Mouse (Mus musculus): ENCODE measurements at regions not wholly inside any gene's neighbourhood (a gene's known extent, or its start where the extent isn't known, plus 50 kb on each side); places are given as distances from the start of the nearest gene placed in this dataset.

- in situ Hi-C loops (cut with MboI, MseI): no loop called here
Observed at GRCm38 (mm10) chr3:131698070-131698750, 133.6 kb downstream of the Papss1 start.

- in situ Hi-C loops (cut with MboI, MseI): no loop called here
Observed at GRCm38 (mm10) chr3:131703134-131703533, 138.6 kb downstream of the Papss1 start.

DNA sequence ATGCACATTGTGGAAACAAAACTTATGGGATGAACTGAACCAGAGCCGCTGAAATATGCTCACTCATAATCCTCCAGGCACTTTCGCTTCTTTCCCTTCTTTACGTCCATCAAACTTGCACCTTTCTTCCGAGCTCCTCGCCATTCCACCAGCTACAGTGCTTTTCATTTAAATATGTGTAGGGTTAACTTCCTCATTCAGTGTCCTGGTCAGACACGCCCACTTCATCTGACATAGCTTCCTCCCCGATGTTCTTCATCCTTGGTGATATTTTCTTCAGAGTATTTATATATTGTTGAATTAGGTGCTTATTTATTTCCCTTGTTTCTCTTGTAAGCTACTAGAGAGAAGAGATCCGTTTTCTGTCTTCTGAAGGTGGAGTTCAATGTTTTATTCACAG, 149.0 kb downstream of the Papss1 start:
- in situ Hi-C loops (cut with MboI, MseI): no loop called here

DNA sequence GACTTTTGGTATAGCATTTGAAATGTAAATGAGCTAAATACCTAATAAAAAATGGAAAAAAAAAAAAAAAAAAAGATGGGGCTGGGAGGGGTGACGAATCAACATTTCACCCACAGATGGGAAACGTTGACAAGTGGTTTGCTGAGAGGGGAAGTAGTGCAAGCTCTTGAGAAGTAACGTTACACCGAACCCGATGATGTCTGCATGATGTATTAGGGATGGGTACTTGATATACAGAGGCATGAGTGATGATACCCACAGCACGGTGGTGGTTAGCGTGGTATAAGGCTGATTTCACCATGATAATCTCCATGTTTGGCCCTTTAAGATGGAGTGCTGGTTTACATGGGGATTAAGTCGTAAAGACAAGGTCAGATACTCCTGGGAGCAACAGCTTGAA, 154.2 kb downstream of the Papss1 start:
- in situ Hi-C loops (cut with MboI, MseI): no loop called here

DNA sequence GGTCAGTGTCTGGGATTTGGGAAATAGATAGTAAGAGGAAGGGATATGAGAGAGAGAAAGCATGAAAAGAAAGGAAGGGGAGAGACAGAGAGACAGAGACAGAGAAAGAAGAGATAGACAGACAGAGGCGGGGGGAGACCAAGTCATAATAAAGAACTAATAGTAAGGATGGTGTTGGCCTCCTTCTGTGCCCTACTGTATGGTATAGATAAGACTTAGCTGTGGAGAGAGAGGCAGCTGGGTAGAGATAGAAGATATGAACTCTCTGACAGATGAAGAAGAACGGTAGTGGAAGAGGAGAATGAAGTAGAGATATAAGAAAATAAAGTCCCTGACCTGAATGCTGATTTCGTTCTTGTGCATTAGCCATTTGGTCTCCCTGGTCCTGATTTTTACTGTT, 164.1 kb downstream of the Papss1 start:
- in situ Hi-C loops (cut with MboI, MseI): no loop called here

DNA sequence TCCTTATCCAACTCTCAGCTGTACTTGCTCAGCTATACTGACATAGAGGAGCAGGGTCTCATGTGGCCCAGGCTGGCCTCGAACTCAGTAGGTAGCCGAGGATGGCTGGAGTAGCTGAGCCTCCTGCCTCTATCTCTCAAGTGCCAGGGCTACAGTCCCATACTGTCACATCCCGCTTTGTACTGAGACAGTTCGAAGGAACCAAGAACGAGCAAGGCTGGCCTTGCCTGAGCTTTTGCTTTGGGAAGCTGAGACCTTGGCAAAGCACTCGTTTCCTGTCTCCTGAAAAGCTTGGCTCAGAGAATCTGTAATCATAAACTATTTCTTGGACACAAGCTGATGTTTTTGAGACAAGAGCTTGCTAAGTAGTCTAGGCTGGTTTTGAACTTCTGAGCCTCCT, 169.7 kb downstream of the Papss1 start:
- in situ Hi-C loops (cut with MboI, MseI): no loop called here

DNA sequence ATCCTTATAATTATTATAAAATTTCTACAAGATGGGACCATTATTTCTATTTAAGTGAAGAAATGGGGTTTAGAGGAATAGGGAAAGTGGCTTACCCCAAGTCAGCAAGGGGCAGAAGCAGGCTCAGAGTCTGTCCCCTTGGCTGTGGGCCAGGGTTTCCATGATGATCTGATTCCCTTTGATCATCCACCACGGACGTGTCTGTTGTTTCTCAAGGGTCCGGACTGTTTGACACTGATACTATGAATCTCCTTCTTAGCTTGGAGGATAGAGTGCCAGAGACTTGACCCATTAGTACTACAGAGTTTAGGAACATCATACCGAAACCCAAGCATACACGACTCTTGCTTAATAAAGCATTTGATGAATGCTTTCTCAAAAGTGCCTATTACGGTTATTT, 172.9 kb downstream of the Papss1 start:
- in situ Hi-C loops (cut with MboI, MseI): no loop called here

DNA sequence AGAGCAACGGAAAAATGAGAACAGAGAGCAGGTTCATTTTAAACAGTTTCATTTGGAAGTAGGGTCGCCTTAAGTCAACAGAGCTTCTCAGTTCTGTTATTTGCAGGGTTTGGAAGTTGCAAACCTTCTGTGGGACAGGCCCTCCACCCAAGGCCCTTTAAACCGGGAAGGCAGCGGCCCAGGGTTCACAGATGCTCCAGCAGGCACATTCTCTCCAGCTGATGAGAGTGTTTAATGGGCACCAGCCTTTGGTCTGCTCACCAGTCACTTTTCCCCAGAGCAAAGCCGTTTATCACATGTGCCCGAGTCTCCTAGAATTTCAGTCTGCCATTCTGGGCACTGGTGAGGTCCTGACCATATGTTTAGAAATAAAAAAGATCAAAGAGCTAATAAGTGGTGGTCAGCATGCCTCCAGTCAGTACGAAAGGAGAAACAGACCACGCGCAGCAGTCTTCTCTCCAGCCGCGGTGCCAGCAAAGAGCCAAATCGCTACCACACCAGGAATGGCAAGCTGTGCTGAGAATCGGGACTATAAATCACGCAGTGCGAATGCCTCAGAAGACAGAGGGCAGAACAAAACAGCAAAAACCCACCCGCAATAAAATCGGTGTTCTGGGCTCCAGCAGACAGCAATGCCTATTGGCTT, 173.5 kb downstream of the Papss1 start:
- in situ Hi-C loops (cut with MboI, MseI): no loop called here

DNA sequence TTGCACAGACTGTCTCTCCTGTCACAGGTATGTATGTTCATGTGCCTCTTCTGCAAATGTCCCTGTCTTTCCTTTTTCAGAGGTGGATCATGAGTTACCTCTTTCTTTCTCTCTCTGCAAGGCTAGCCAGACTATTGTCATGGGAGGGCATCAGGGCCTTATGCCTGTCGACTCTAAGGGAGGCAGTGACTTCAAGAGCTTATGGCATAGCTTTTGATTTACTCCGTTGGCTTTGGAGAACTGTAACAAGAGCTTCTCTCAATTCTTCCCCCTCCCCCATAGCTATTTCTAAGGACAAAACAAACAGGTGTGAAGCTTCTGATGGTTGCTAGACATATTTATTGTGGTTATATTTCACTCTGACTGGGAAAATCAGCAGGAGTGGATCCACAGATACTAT, 191.0 kb downstream of the Papss1 start:
- in situ Hi-C loops (cut with MboI, MseI): no loop called here

DNA sequence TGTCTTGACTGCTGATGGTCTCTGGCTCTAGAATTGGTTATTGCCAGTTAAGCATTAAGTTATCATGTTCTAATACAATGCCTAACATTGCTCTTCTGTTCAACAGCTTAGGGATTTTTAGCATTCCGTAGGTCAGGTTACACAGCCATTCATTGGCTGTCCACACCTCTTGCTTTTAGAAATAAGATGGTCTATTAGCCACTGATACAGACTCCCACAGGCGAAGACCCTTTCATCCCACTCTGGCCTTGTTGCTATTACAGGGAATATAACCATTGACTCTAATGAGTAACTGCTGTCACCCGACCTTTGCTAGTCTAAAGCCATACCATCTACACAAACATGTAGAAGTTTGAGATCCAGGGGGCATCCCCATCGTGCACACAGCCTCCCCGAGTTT, 191.6 kb downstream of the Papss1 start:
- in situ Hi-C loops (cut with MboI, MseI): no loop called here

DNA sequence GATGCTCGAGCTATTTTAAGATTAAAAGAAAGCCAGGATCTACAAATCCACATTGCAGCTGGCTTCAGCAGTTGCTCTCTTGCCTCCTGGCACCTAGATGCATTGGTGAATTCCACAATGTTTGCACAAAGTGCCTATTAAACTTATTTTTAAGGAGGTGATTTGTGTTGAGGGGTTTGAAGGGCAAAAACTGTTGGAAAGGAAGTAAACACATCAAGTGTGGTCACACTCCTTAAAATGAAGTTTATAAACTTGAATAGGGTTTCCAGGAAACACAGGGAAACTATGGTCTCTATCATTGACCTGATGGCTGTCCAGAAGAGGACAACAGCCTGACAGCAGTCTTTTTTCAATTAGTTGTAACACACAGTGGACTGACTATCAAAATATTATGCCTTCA, 205.4 kb downstream of the Papss1 start:
- in situ Hi-C loops (cut with MboI, MseI): no loop called here

DNA sequence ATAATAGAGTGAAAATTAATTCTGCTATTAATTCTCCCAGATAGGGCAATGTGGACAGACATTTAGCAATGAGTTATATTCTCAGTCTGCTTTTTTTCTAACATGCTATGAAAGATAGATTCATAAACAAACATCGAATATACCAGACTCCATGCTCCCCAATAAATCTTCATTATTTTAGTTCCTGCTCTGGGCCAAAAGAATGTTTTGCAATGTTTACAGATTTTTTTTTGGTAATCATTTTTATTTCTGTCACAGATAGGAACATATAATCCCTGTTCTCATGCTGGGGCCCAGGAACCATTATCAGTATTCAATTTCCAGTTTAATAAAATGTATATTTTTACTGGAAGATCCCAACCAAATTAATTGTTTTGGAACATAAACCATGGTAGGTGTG, 205.9 kb downstream of the Papss1 start:
- in situ Hi-C loops (cut with MboI, MseI): no loop called here

GRCm38 (mm10) chr3:131771863-131772546, 207.4 kb downstream of the Papss1 start:
- in situ Hi-C loops (cut with MboI, MseI): no loop called here

DNA sequence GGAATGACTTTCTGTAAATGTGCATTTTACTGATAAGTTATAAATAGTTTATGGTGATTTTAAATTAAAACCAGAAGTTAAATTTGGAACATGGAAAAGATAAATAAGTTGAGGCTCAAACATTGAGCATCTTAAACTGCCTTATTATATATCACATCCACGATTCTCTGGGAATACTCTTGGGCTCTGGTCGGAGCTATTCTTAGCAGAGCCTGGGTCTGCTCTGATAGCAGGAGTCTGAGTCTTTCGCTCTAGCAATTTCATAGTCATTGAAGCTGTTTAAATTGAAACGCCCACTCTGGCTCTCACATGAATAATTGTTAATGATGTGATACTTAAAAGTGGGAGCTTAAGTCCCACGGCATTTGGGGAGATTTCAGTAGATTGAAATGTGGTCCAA, 208.0 kb downstream of the Papss1 start:
- in situ Hi-C loops (cut with MboI, MseI): no loop called here

- in situ Hi-C loops (cut with MboI, MseI): loop anchor here in 1 of 2 experiments (25.0 kb wide), 1 partner anchor 413 kb away; no protein-coding TSS in a partner anchor
Observed at GRCm38 (mm10) chr3:131775431-131775830, 210.9 kb downstream of the Papss1 start.

DNA sequence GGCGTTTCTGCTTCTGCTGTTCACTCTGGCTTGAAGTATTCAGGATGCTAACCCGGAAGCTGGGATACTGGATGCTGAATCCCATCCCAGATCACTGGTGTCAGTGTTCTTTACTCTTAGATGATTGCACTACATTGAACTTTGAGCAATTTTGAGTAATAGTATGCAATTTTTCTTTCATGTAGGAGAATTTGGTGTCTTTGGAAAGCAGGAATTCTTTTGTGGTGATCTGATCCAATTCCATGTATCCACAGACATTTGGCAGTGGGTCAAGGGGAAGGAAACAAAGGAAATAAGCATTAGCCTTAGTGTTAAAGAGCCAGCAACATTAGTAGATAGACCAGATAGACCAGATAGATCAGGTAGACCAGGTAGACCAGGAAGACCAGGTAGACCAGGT, 212.1 kb downstream of the Papss1 start:
- in situ Hi-C loops (cut with MboI, MseI): loop anchor here in 1 of 2 experiments (25.0 kb wide), 1 partner anchor 414 kb away; no protein-coding TSS in a partner anchor

DNA sequence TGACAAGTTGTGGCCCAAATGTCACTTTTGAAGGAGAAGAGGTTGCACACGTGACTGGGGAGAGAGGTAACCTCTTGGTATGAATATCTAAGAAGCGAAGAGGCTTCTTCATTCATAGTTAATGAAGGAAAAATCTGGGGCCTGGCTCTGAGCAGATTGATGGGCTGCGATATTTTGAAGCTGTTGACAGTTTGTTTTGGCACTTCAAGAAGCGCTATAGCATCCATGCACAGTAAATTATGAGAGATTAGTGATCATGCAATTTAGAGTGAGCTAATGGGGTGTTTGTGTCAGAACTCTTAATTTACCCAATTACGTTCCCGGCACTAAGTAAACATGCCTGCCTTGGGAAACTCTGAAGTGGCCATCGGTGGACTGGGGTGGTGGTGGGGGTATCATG, 215.2 kb downstream of the Papss1 start:
- in situ Hi-C loops (cut with MboI, MseI): loop anchor here in 1 of 2 experiments (25.0 kb wide), 1 partner anchor 418 kb away; no protein-coding TSS in a partner anchor

GRCm38 (mm10) chr3:131785524-131785923, 221.0 kb downstream of the Papss1 start:
- in situ Hi-C loops (cut with MboI, MseI): loop anchor here in 1 of 2 experiments (25.0 kb wide), 1 partner anchor 423 kb away; no protein-coding TSS in a partner anchor

- in situ Hi-C loops (cut with MboI, MseI): loop anchor here in 1 of 2 experiments (25.0 kb wide), 1 partner anchor 426 kb away; no protein-coding TSS in a partner anchor
Observed at GRCm38 (mm10) chr3:131788321-131788720, 223.8 kb downstream of the Papss1 start.

GRCm38 (mm10) chr3:131789177-131789576, 224.6 kb downstream of the Papss1 start:
- in situ Hi-C loops (cut with MboI, MseI): loop anchor here in 1 of 2 experiments (25.0 kb wide), 1 partner anchor 427 kb away; no protein-coding TSS in a partner anchor

DNA sequence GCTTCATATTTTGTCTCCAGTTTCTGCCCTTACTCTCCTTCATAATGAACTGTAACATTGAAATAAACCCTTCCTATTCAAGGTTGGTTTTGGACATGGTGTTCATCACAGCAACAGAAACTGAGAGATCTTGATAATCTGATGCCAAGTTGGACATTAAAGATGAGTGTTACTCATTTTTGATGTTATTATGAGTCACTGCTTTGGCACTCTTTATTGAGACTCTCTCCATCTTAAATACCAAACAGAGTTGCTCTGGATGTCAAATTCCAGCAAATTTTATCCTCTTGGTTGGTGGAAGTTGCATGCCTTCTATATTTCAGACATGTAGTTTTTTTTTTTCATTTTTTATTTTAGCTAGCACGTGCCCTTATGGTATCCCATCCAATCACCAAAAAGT, 229.5 kb downstream of the Papss1 start:
- in situ Hi-C loops (cut with MboI, MseI): loop anchor here in 1 of 2 experiments (25.0 kb wide), 1 partner anchor 432 kb away; no protein-coding TSS in a partner anchor

Measured in T-helper 17 cell (primary cell).